In the genomic region with DNA sequence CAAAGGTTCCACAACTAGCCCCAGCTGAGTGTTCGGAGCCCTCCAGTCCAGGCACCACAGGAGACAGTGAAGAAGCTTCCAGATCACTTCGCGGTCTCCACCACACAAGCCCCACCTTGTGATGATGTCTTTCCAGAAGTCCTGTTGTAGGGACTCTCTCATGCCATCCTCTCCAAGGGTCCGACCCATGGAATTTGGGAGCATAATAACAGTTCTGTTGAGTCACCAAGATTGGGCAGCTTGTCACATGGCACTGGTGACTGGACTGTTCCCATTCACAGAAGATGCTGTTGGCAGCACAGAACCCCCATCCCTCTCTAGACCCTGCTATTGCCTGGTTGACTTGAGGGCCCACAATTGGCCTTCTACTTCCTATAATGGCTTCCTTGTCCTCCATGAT, we compare ENCODE assay signal across 36 mouse cellular contexts. TPM values are rescaled to one million over a fixed set of nuclear protein-coding genes. Genes with fewer than 3 reads are reported as not detected.
"Had no signal": no experiment of that assay in that cellular context is flagged by ENCODE, and none has a peak within 500 bp of the region (broad histone marks: within the 10 kb centered on the region; RNA-seq: fewer than 3 reads in every experiment).

Gm5460 (plus strand) TSS at position 378 of the 400 bp plus-strand sequence.

- DNase-seq: gastrocnemius, adult 2 months; gastrocnemius, postnatal 10 days; gastrocnemius, postnatal 25 days; heart, adult 2 months; heart, postnatal 4 days; kidney, adult 18-20 months; kidney, adult 8-10 months; kidney, postnatal 10 days; kidney, postnatal 25 days; kidney, postnatal 4 days; left cerebral cortex, postnatal 4 days had no signal

- H3K36me3 ChIP-seq: heart, embryonic 13.5 days; heart, embryonic 15.5 days; hindbrain, embryonic 10.5 days; hindbrain, embryonic 12.5 days; intestine, embryonic 15.5 days; limb, embryonic 13.5 days; limb, embryonic 15.5 days; liver, embryonic 12.5 days had no signal

- H3K4me3 ChIP-seq: gastrocnemius, adult 2 months; heart, adult 2 months; heart, embryonic 13.5 days; heart, embryonic 15.5 days; hindbrain, embryonic 10.5 days; hindbrain, embryonic 12.5 days; intestine, embryonic 15.5 days; layer of hippocampus, adult 2 months; left cerebral cortex, adult 2 months; limb, embryonic 13.5 days; limb, embryonic 15.5 days; liver, embryonic 12.5 days had no signal

- H3K27me3 ChIP-seq: heart, embryonic 13.5 days; heart, embryonic 15.5 days; hindbrain, embryonic 12.5 days; intestine, embryonic 15.5 days; limb, embryonic 13.5 days; limb, embryonic 15.5 days; liver, embryonic 12.5 days had no signal

- H3K9me3 ChIP-seq: heart, embryonic 13.5 days; heart, embryonic 15.5 days; hindbrain, embryonic 10.5 days; hindbrain, embryonic 12.5 days; intestine, embryonic 15.5 days; limb, embryonic 13.5 days; limb, embryonic 15.5 days; liver, embryonic 12.5 days had no signal

- H3K27ac ChIP-seq: gastrocnemius, adult 2 months; heart, adult 2 months; heart, embryonic 13.5 days; heart, embryonic 15.5 days; hindbrain, embryonic 10.5 days; hindbrain, embryonic 12.5 days; hindbrain, embryonic 14.5 days; intestine, embryonic 15.5 days; layer of hippocampus, adult 2 months; left cerebral cortex, adult 2 months; limb, embryonic 13.5 days; limb, embryonic 15.5 days; liver, embryonic 12.5 days had no signal

- H3K4me1 ChIP-seq: heart, embryonic 13.5 days; heart, embryonic 15.5 days; hindbrain, embryonic 10.5 days; hindbrain, embryonic 12.5 days; intestine, embryonic 15.5 days; limb, embryonic 13.5 days; limb, embryonic 15.5 days; liver, embryonic 12.5 days had no signal

RNA-seq across cellular contexts. Expression of gene Gm5460, which starts in this region (rescaled TPM):
- total RNA-seq: gastrocnemius, adult 2 months; gastrocnemius, postnatal 10 days; gastrocnemius, postnatal 25 days; granulocyte monocyte progenitor cell, adult 5-6 weeks; heart, adult 2 months; heart, postnatal 25 days; layer of hippocampus, adult 2 months; layer of hippocampus, postnatal 10 days; layer of hippocampus, postnatal 25 days; left cerebral cortex, adult 2 months; left cerebral cortex, postnatal 25 days; left cerebral cortex, postnatal 4 days; liver, adult 2 months had no signal
- polyA plus RNA-seq: frontal cortex, adult 2 months; heart, adult 2 months; heart, embryonic 11.5 days; heart, embryonic 15.5 days; hindbrain, embryonic 10.5 days; hindbrain, embryonic 12.5 days; hindbrain, embryonic 14.5 days; hindbrain, embryonic 16.5 days; inflammation-experienced regulatory T-cells, adult 6 months; intestine, embryonic 15.5 days; intestine, postnatal 0 days; kidney, embryonic 14.5 days; kidney, embryonic 16.5 days; limb, embryonic 11.5 days; limb, embryonic 13.5 days; limb, embryonic 15.5 days; liver, adult 2 months; liver, embryonic 12.5 days had no signal
